ENCODE assay signal across 1 mouse cellular context in the genomic region with DNA sequence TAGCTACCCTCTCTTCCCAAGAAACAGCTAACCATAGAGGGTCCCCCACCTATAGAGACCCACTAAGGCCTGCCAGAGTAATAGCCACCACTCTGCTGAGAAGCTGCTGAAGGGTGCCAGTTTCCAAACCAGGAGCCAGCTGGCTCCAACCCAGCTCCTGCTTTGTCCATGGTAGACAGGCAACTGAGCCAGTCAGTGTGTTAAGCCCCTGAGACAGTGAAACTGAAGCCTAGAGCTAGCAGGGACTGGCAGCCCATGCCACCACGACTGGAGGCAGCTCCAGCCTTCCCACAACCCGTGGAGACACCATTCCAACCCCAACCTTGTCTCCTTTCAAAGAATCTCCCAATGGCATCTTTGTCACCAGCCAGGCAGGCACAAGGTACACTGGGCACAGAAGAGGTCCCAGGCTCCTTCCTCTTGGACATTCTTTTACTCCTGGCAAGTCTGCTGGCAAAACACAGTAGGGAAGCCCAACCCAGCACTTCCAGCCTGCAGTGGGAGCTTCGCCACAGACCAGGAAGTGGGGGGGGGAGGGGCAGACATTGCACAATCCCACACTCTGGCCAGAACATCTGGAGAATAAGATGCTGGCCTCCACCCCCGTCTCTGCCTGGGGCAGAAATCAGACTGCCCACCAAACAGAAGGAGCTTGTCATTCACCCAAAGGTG.
TF ChIP-seq lines count a peak whose summit lies in the region.

No protein-coding gene starts in this region.

TF ChIP-seq in CH12.LX, 34 proteins besides CTCF, POLR2A, EP300 and RAD21:
- no peak for TF ChIP-seq CHD1 (IDR thresholded peaks at IDR 0.05; ENCODE audit: low read depth, low read length)
- TF ChIP-seq JUN (IDR thresholded peaks at IDR 0.05; ENCODE audit: insufficient read depth, low read depth, low read length) = no peak
- no peak for TF ChIP-seq MYC (IDR thresholded peaks at IDR 0.05; ENCODE audit: low read depth, low read length)
- TF ChIP-seq ELF1 (IDR thresholded peaks at IDR 0.05; ENCODE audit: low read depth, low read length) = peak; percentile 49
- 0 out of 2 replicates have a peak, but pooled peaks have one; percentile 19 for TF ChIP-seq CHD2 (IDR thresholded peaks at IDR 0.05; ENCODE audit: low read length)
- no peak for TF ChIP-seq ETS1 (conservative IDR thresholded peaks at IDR 0.05; ENCODE audit: low read depth, low read length)
- no peak for TF ChIP-seq SMC3 (IDR thresholded peaks at IDR 0.05; ENCODE audit: low read depth, low read length)
- no peak for TF ChIP-seq TBP (conservative IDR thresholded peaks at IDR 0.05; ENCODE audit: low read depth, low read length)
- no peak for TF ChIP-seq JUND (conservative IDR thresholded peaks at IDR 0.05; ENCODE audit: low read depth, low read length)
- TF ChIP-seq BHLHE40 (IDR thresholded peaks at IDR 0.05; ENCODE audit: low read depth, low read length) = no peak
- no peak for TF ChIP-seq MAFK (IDR thresholded peaks at IDR 0.05; ENCODE audit: insufficient replicate concordance, low read length)
- no peak for TF ChIP-seq POLR2AphosphoS2 (IDR thresholded peaks at IDR 0.05; ENCODE audit: low read depth, low read length)
- no peak for TF ChIP-seq UBTF (IDR thresholded peaks at IDR 0.05; ENCODE audit: low read depth, low read length)
- no peak for TF ChIP-seq PAX5 (IDR thresholded peaks at IDR 0.05; ENCODE audit: low read length)
- no peak for TF ChIP-seq IRF4 (IDR thresholded peaks at IDR 0.05; ENCODE audit: low read depth, low read length)
- no peak for TF ChIP-seq ZKSCAN1 (IDR thresholded peaks at IDR 0.05; ENCODE audit: borderline replicate concordance, low read depth, low read length)
- TF ChIP-seq NELFE (IDR thresholded peaks at IDR 0.05; ENCODE audit: low read depth, low read length) = no peak
- TF ChIP-seq USF1 (IDR thresholded peaks at IDR 0.05; ENCODE audit: low read depth, low read length) = no peak
